Mouse (Mus musculus): Measurements from ENCODE around the gene Gm10964. TPM values are rescaled to one million over a fixed set of nuclear protein-coding genes. Genes with fewer than 3 reads are reported as not detected.
A peak's percentile ranks its signal among the peaks of the same experiment; 100 is the strongest.

Gene Gm10964
- polyA plus RNA-seq, 1 experiment from 2014 or later: not detected

GRCm38 (mm10) chr3:103732116-103732515 lies 7.0 kb upstream of the Gm10964 start:
- Histone ChIP-seq H3K36me3 (ENCODE audit: control insufficient read depth, insufficient read depth, low read length) (no peaks in the 10 kb centered on the region), H3K9me3 (ENCODE audit: control insufficient read depth, low read length) (no peaks in the 10 kb centered on the region), H3K4me2 (ENCODE audit: low read length) (no peak overlapping the region), H3K27ac (replicated peaks; ENCODE audit: low read depth, low read length) (no peak overlapping the region), H3K4me3 (replicated peaks; ENCODE audit: low read depth, low read length) (no peak overlapping the region), H3K9ac (replicated peaks; ENCODE audit: low read length) (no peak overlapping the region), H3K27me3 (ENCODE audit: control insufficient read depth, insufficient read depth, low read length) (no peaks in the 10 kb centered on the region), H3K4me1 (ENCODE audit: control insufficient read depth, insufficient read depth, low read length) (peaks cover 24% of the 10 kb centered on the region)
- DNase-seq (no peak), ATAC-seq (ENCODE audit: low FRiP score, low TSS enrichment) (no peak)
- 86% methylated on average over 3 of the region's 3 CpGs for WGBS

GRCm38 (mm10) chr3:103733176-103733575 lies 6.0 kb upstream of the Gm10964 start:
- DNase-seq: no peak
- no peak overlapping the region for H3K9ac ChIP-seq (replicated peaks; ENCODE audit: low read length)
- no peak overlapping the region for H3K4me3 ChIP-seq (replicated peaks; ENCODE audit: low read depth, low read length)
- WGBS: 20% methylated on average over 2 of the region's 2 CpGs
- H3K4me1 ChIP-seq (ENCODE audit: control insufficient read depth, insufficient read depth, low read length): peaks cover 34% of the 10 kb centered on the region
- H3K27ac ChIP-seq (replicated peaks; ENCODE audit: low read depth, low read length): no peak overlapping the region
- no peaks in the 10 kb centered on the region for H3K27me3 ChIP-seq (ENCODE audit: control insufficient read depth, insufficient read depth, low read length)
- ATAC-seq (ENCODE audit: low FRiP score, low TSS enrichment): no peak
- no peak overlapping the region for H3K4me2 ChIP-seq (ENCODE audit: low read length)
- no peaks in the 10 kb centered on the region for H3K9me3 ChIP-seq (ENCODE audit: control insufficient read depth, low read length)
- H3K36me3 ChIP-seq (ENCODE audit: control insufficient read depth, insufficient read depth, low read length): no peaks in the 10 kb centered on the region

GRCm38 (mm10) chr3:103733799-103734695 lies 5.1 kb upstream of the Gm10964 start:
- Histone ChIP-seq H3K4me1 (ENCODE audit: control insufficient read depth, insufficient read depth, low read length) (peaks cover 35% of the 10 kb centered on the region), H3K4me3 (replicated peaks; ENCODE audit: low read depth, low read length) (0 out of 2 replicates have a peak overlapping the region, but pooled peaks have one; percentile 7), H3K9ac (replicated peaks; ENCODE audit: low read length) (peak overlapping the region; percentile 52), H3K27ac (replicated peaks; ENCODE audit: low read depth, low read length) (peak overlapping the region; percentile 60), H3K27me3 (ENCODE audit: control insufficient read depth, insufficient read depth, low read length) (no peaks in the 10 kb centered on the region), H3K4me2 (ENCODE audit: low read length) (peak overlapping the region; percentile 49), H3K9me3 (ENCODE audit: control insufficient read depth, low read length) (no peaks in the 10 kb centered on the region), H3K36me3 (ENCODE audit: control insufficient read depth, insufficient read depth, low read length) (no peaks in the 10 kb centered on the region)
- 4% methylated on average over 19 of the region's 19 CpGs for WGBS
- ATAC-seq (ENCODE audit: low FRiP score, low TSS enrichment) (peak; percentile 76), DNase-seq (peak; percentile 78)

GRCm38 (mm10) chr3:103734696-103735519 lies 4.3 kb upstream of the Gm10964 start:
- Histone ChIP-seq H3K4me2 (ENCODE audit: low read length) (peak overlapping the region; percentile 49; the same call in 1 of the 2 replicates), H3K9me3 (ENCODE audit: control insufficient read depth, low read length) (no peaks in the 10 kb centered on the region), H3K4me1 (ENCODE audit: control insufficient read depth, insufficient read depth, low read length) (peaks cover 35% of the 10 kb centered on the region), H3K27ac (replicated peaks; ENCODE audit: low read depth, low read length) (peak overlapping the region; percentile 60; the same call in 1 of the 2 replicates), H3K9ac (replicated peaks; ENCODE audit: low read length) (no peak overlapping the region; the same call in 1 of the 2 replicates), H3K36me3 (ENCODE audit: control insufficient read depth, insufficient read depth, low read length) (no peaks in the 10 kb centered on the region), H3K27me3 (ENCODE audit: control insufficient read depth, insufficient read depth, low read length) (no peaks in the 10 kb centered on the region), H3K4me3 (replicated peaks; ENCODE audit: low read depth, low read length) (no peak overlapping the region)
- ATAC-seq (ENCODE audit: low FRiP score, low TSS enrichment) (no peak), DNase-seq (peak; percentile 44)
- WGBS: 8% methylated on average over 11 of the region's 11 CpGs

GRCm38 (mm10) chr3:103735776-103736600 lies 3.2 kb upstream of the Gm10964 start:
- no peak overlapping the region for H3K9ac ChIP-seq (replicated peaks; ENCODE audit: low read length)
- H3K4me3 ChIP-seq (replicated peaks; ENCODE audit: low read depth, low read length): no peak overlapping the region
- no peaks in the 10 kb centered on the region for H3K27me3 ChIP-seq (ENCODE audit: control insufficient read depth, insufficient read depth, low read length)
- no peak overlapping the region for H3K27ac ChIP-seq (replicated peaks; ENCODE audit: low read depth, low read length)
- H3K4me1 ChIP-seq (ENCODE audit: control insufficient read depth, insufficient read depth, low read length): peaks cover 35% of the 10 kb centered on the region
- no peaks in the 10 kb centered on the region for H3K36me3 ChIP-seq (ENCODE audit: control insufficient read depth, insufficient read depth, low read length)
- WGBS: 79% methylated on average over 28 of the region's 28 CpGs
- H3K9me3 ChIP-seq (ENCODE audit: control insufficient read depth, low read length): no peaks in the 10 kb centered on the region
- no peak overlapping the region for H3K4me2 ChIP-seq (ENCODE audit: low read length)
- no peak for ATAC-seq (ENCODE audit: low FRiP score, low TSS enrichment)
- DNase-seq: no peak

- ATAC-seq (ENCODE audit: low FRiP score, low TSS enrichment): no peak
- Histone ChIP-seq H3K9ac (replicated peaks; ENCODE audit: low read length) (peak overlapping the region; percentile 36; the same call in 1 of the 2 replicates), H3K27me3 (ENCODE audit: control insufficient read depth, insufficient read depth, low read length) (no peaks in the 10 kb centered on the region), H3K9me3 (ENCODE audit: control insufficient read depth, low read length) (no peaks in the 10 kb centered on the region), H3K4me2 (ENCODE audit: low read length) (peak overlapping the region; percentile 49), H3K27ac (replicated peaks; ENCODE audit: low read depth, low read length) (peak overlapping the region; percentile 76), H3K4me1 (ENCODE audit: control insufficient read depth, insufficient read depth, low read length) (peaks cover 35% of the 10 kb centered on the region), H3K4me3 (replicated peaks; ENCODE audit: low read depth, low read length) (no peak overlapping the region), H3K36me3 (ENCODE audit: control insufficient read depth, insufficient read depth, low read length) (peaks cover 4% of the 10 kb centered on the region; the same call in 1 of the 2 replicates)
- WGBS: 54% methylated on average over 16 of the region's 16 CpGs
- DNase-seq: peak; percentile 51
Observed at GRCm38 (mm10) chr3:103737061-103737754, 2.0 kb upstream of the Gm10964 start.

- under 1% methylated on average over 18 of the region's 18 CpGs for WGBS
- peaks cover 35% of the 10 kb centered on the region for H3K4me1 ChIP-seq (ENCODE audit: control insufficient read depth, insufficient read depth, low read length)
Observed at GRCm38 (mm10) chr3:103737778-103738571, 1.2 kb upstream of the Gm10964 start, which contains the start of gene Olfml3. TSS of gene Olfml3 (minus strand) at chr3:103738001.

More at GRCm38 (mm10) chr3:103737778-103738571, 1.2 kb upstream of the Gm10964 start, which contains the start of gene Olfml3:
- peaks cover 6% of the 10 kb centered on the region for H3K36me3 ChIP-seq (ENCODE audit: control insufficient read depth, insufficient read depth, low read length)
- DNase-seq: peak; percentile 96
- peak within 1 kb of the TSS; percentile 14 for H3K4me3 ChIP-seq (replicated peaks; ENCODE audit: low read depth, low read length)
- ATAC-seq (ENCODE audit: low FRiP score, low TSS enrichment): peak; percentile 62
- H3K9ac ChIP-seq (replicated peaks; ENCODE audit: low read length): peak within 1 kb of the TSS; percentile 36; the same call in 1 of the 2 replicates
- H3K27ac ChIP-seq (replicated peaks; ENCODE audit: low read depth, low read length): peak within 1 kb of the TSS; percentile 76
- peak within 1 kb of the TSS; percentile 49 for H3K4me2 ChIP-seq (ENCODE audit: low read length)
- no peaks in the 10 kb centered on the region for H3K27me3 ChIP-seq (ENCODE audit: control insufficient read depth, insufficient read depth, low read length)
- H3K9me3 ChIP-seq (ENCODE audit: control insufficient read depth, low read length): no peaks in the 10 kb centered on the region
